In genomic region chr15:96698658-96699448, GRCm38 (mm10) we compare ENCODE assay signal across 8 mouse cellular contexts. TPM values are rescaled to one million over a fixed set of nuclear protein-coding genes. Genes with fewer than 3 reads are reported as not detected.
A peak's percentile ranks its signal among the peaks of the same experiment; 100 is the strongest.
DNase-seq lines count a peak whose midpoint lies in the region; ATAC-seq and TF ChIP-seq lines count a peak whose summit lies in the region.

No protein-coding gene starts in this region.

- H3K36me3 ChIP-seq in lung, embryonic 16.5 days (ENCODE audit: control insufficient read depth, insufficient read depth, low read length): peaks cover 19% of the 10 kb centered on the region
- peaks cover 46% of the 10 kb centered on the region for H3K36me3 ChIP-seq in thymus, adult 2 months (ENCODE audit: control insufficient read depth, insufficient read depth, low read length)

- peak; percentile 92 for TF ChIP-seq POLR2A in thymus, adult 2 months (IDR thresholded peaks at IDR 0.05; ENCODE audit: control insufficient read depth, extremely low read depth, insufficient read depth, low read length, poor library complexity)

- H3K4me1 ChIP-seq in lung, embryonic 16.5 days (replicated peaks; ENCODE audit: control insufficient read depth, insufficient read depth, low read length): peaks cover 31% of the 10 kb centered on the region
- peaks cover 16% of the 10 kb centered on the region for H3K4me1 ChIP-seq in thymus, adult 2 months (replicated peaks; ENCODE audit: control insufficient read depth, insufficient read depth, low read length)

- under 1% methylated on average over 69 of the region's 101 CpGs for WGBS in lung, embryonic 16.5 days
- WGBS in thymus, adult 2 months: under 1% methylated on average over 84 of the region's 101 CpGs

- peak; percentile 45 for ATAC-seq in frontal cortex, adult (ENCODE audit: low TSS enrichment)
- ATAC-seq in hematopoietic stem cell, adult 5-6 weeks (replicated peaks in 1 of 2; ENCODE audit: insufficient read depth in 1 of 2, low FRiP score in 2 of 2, low TSS enrichment in 1 of 2, low read depth in 1 of 2, poor library complexity in 2 of 2, severe bottlenecking in 2 of 2): peak; percentile 14 to 38; a peak in 3 of 4 replicates
- ATAC-seq in lung, embryonic 16.5 days (ENCODE audit: low read depth): peak; percentile 85

- DNase-seq in Muller cell, postnatal 12 days (ENCODE audit: inconsistent ontology term): peak; percentile 90
- peak; percentile 82 for DNase-seq in cerebellum, adult 9-10 months
- DNase-seq in layer of hippocampus, adult 9-11 months: peak; percentile 67
- peak; percentile 74 for DNase-seq in ovary, adult 18-20 months (ENCODE audit: low spot score)
- DNase-seq in thymus, adult 2 months: peak; percentile 92

- H3K9ac ChIP-seq in lung, embryonic 16.5 days (ENCODE audit: low read length): peak overlapping the region; percentile 99

- H3K9me3 ChIP-seq in lung, embryonic 16.5 days (ENCODE audit: control insufficient read depth, low read length): no peaks in the 10 kb centered on the region

- peak overlapping the region; percentile 77 for H3K4me2 ChIP-seq in lung, embryonic 16.5 days (ENCODE audit: low read depth, low read length)

- H3K4me3 ChIP-seq in lung, embryonic 16.5 days (ENCODE audit: low read length): peak overlapping the region; percentile 87
- peak overlapping the region; percentile 88 for H3K4me3 ChIP-seq in thymus, adult 2 months (ENCODE audit: control insufficient read depth, insufficient read depth, low read length)

- H3K27me3 ChIP-seq in lung, embryonic 16.5 days (ENCODE audit: control insufficient read depth, insufficient read depth, low read depth, low read length): no peaks in the 10 kb centered on the region
- no peaks in the 10 kb centered on the region for H3K27me3 ChIP-seq in thymus, adult 2 months (ENCODE audit: control insufficient read depth, insufficient read depth, low read length)

- TF ChIP-seq CTCF in thymus, adult 2 months (IDR thresholded peaks at IDR 0.05; ENCODE audit: borderline replicate concordance, control insufficient read depth, extremely low read depth, insufficient read depth, low read length, poor library complexity): 0 out of 2 replicates have a peak, but pooled peaks have one; percentile 13

- H3K27ac ChIP-seq in lung, embryonic 16.5 days (ENCODE audit: low read length): peak overlapping the region; percentile 99
- peak overlapping the region; percentile 85 for H3K27ac ChIP-seq in thymus, adult 2 months (ENCODE audit: control insufficient read depth, insufficient read depth, low read length)

RNA-seq across cellular contexts. Expression of gene Slc38a2, which starts 0.7 kb away (rescaled TPM):
- total RNA-seq in hematopoietic stem cell, adult 5-6 weeks (2017): 128 and 155 TPM in 2 replicates
- 143 and 155 TPM in 2 replicates for polyA plus RNA-seq in lung, embryonic 16.5 days (2015; fragmentation: Nextera tagmentation; extraction: Ambion mirVana)
- 105 and 110 TPM in 2 replicates for polyA plus RNA-seq in thymus, adult 2 months (2012; rRNA removed)

RNA-seq across cellular contexts. Expression of gene Slc38a1, which starts 56.1 kb away (rescaled TPM):
- total RNA-seq in hematopoietic stem cell, adult 5-6 weeks (2017): 87.5 and 108 TPM in 2 replicates
- 47.5 and 48.8 TPM in 2 replicates for polyA plus RNA-seq in lung, embryonic 16.5 days (2015; fragmentation: Nextera tagmentation; extraction: Ambion mirVana)
- 136 and 170 TPM in 2 replicates for polyA plus RNA-seq in thymus, adult 2 months (2012; rRNA removed)

Comparison
In these comparisons a context has a peak if more than half of its experiments do, and no peak if none do; other contexts are left out.
1. Peak in every context shown above with its lines: DNase-seq, ATAC-seq, H3K4me3 ChIP-seq and H3K27ac ChIP-seq.
2. ATAC-seq: peak in every context shown above with its lines; median percentile 85 in lung, embryonic 16.5 days; 45 in frontal cortex, adult; 26 in hematopoietic stem cell, adult 5-6 weeks.